Mouse (Mus musculus) thymus, adult 2 months (tissue): ENCODE measurements at regions not wholly inside any gene's neighbourhood (a gene's known extent, or its start where the extent isn't known, plus 50 kb on each side); places are given as distances from the start of the nearest gene placed in this dataset.

ENCODE experiments used
- CTCF ChIP-seq: fragments of 200-500 bp; IDR thresholded peaks from 2 replicates; pipeline ENCODE4 v1.5.1; 2012; ENCODE audit warnings: mild to moderate bottlenecking, control low read depth, low read length, moderate library complexity, borderline replicate concordance; ENCODE audit not compliant: control insufficient read depth, poor library complexity, insufficient read depth; ENCODE audit errors: extremely low read depth
- POLR2A ChIP-seq: fragments of 200-500 bp; IDR thresholded peaks from 2 replicates; pipeline ENCODE4 v1.6.1; 2012; ENCODE audit warnings: mild to moderate bottlenecking, low read length, control low read depth, moderate library complexity; ENCODE audit not compliant: control insufficient read depth, poor library complexity, insufficient read depth; ENCODE audit errors: extremely low read depth

- TF ChIP-seq CTCF (no peak), POLR2A (no peak)
Measured at GRCm38 (mm10) chr9:120629609-120630008, 58.4 kb downstream of the Rpl14 start.
